Mouse (Mus musculus) heart, embryonic 16.5 days (tissue): ENCODE data around the gene Tmod3. TPM values are rescaled to one million over a fixed set of nuclear protein-coding genes. Genes with fewer than 3 reads are reported as not detected.

ENCODE experiments used
- ATAC-seq: fragments of 200-750 bp; cut with Nextera tagmentation; replicated peaks from 2 replicates; pipeline ENCODE4 v1.8.0; 2017; ENCODE audit warnings: moderate number of reproducible peaks; ENCODE audit not compliant: insufficient read depth, low FRiP score; ENCODE audit errors: extremely low read depth
- H3K27ac ChIP-seq: fragments of 300-500 bp; sonication (generic); 2 replicates; pipeline ENCODE4 v1.5.1; 2014; ENCODE audit warnings: mild to moderate bottlenecking, low read length, control low read depth, moderate library complexity
- H3K27me3 ChIP-seq: fragments of 300-500 bp; sonication (generic); 2 replicates; pipeline ENCODE4 v1.6.1; 2014; ENCODE audit warnings: low read length, mixed read lengths; ENCODE audit not compliant: control insufficient read depth, insufficient read depth
- H3K36me3 ChIP-seq: fragments of 300-500 bp; sonication (generic); 2 replicates; pipeline ENCODE4 v1.6.1; 2014; ENCODE audit not compliant: control insufficient read depth, insufficient read depth
- H3K4me1 ChIP-seq: fragments of 300-500 bp; sonication (generic); 2 replicates; pipeline ENCODE4 v1.6.1; 2014; ENCODE audit warnings: low read length, mixed read lengths; ENCODE audit not compliant: control insufficient read depth, insufficient read depth
- H3K4me2 ChIP-seq: fragments of 300-500 bp; sonication (generic); 2 replicates; pipeline ENCODE4 v1.6.1; 2014; ENCODE audit warnings: low read depth, mild to moderate bottlenecking, control low read depth, low read length
- H3K4me3 ChIP-seq: fragments of 300-500 bp; sonication (generic); 2 replicates; pipeline ENCODE4 v1.5.1; 2014; ENCODE audit warnings: mild to moderate bottlenecking, control low read depth, low read length
- H3K9ac ChIP-seq: fragments of 300-500 bp; sonication (generic); 2 replicates; pipeline ENCODE4 v1.6.1; 2014; ENCODE audit warnings: low read length, control low read depth
- H3K9me3 ChIP-seq: fragments of 300-500 bp; sonication (generic); replicated peaks from 2 replicates; pipeline ENCODE4 v1.6.1; 2016; ENCODE audit warnings: low read length; ENCODE audit not compliant: control insufficient read depth
- WGBS: fragments of 180-500 bp; shearing (Covaris S2); extraction: QIAGEN DNeasy Blood & Tissue Kit; methylation state at CpG from one replicate; pipeline ENCODE4 v1.1.7; 2014; 5-methylcytosine and 5-hydroxymethylcytosine counted together
- polyA plus RNA-seq: library from polyadenylated mRNA; unstranded; fragments of >200 nt; fragmentation: Nextera tagmentation; extraction: Ambion mirVana; gene quantifications from 2 replicates; pipeline ENCODE4 v1.2.1, GENCODE M21; 2015

Tmod3 gene
- polyA plus RNA-seq, 1 experiment from 2014 or later, result 90.3 TPM

GRCm38 (mm10) chr9:75465856-75466255, 93.6 kb downstream of the Tmod3 start:
- H3K9ac ChIP-seq, result no peak overlapping the region
- peaks cover 30% of the 10 kb centered on the region for H3K36me3 ChIP-seq
- peaks cover 3% of the 10 kb centered on the region; the same call in 1 of the 2 replicates for H3K9me3 ChIP-seq
- H3K4me2 ChIP-seq, result peak overlapping the region; percentile 26; the same call in 1 of the 2 replicates
- ATAC-seq, result no peak; the same call in 1 of the 2 replicates
- H3K4me1 ChIP-seq, result peaks cover 25% of the 10 kb centered on the region
- H3K27ac ChIP-seq, result peak overlapping the region; percentile 72
- 57% methylated on average over 9 of the region's 9 CpGs for WGBS
- no peak overlapping the region for H3K4me3 ChIP-seq
- no peaks in the 10 kb centered on the region for H3K27me3 ChIP-seq

- Histone ChIP-seq H3K27me3 (no peaks in the 10 kb centered on the region), H3K36me3 (peaks cover 45% of the 10 kb centered on the region), H3K27ac (peak overlapping the region; percentile 61), H3K4me3 (no peak overlapping the region), H3K9ac (peak overlapping the region; percentile 2; the same call in 1 of the 2 replicates), H3K4me2 (no peak overlapping the region), H3K4me1 (peaks cover 25% of the 10 kb centered on the region), H3K9me3 (peaks cover 3% of the 10 kb centered on the region; the same call in 1 of the 2 replicates)
- no peak for ATAC-seq
- 69% methylated on average over 8 of the region's 8 CpGs for WGBS
Measured at GRCm38 (mm10) chr9:75463050-75463660, 96.3 kb downstream of the Tmod3 start.

DNA sequence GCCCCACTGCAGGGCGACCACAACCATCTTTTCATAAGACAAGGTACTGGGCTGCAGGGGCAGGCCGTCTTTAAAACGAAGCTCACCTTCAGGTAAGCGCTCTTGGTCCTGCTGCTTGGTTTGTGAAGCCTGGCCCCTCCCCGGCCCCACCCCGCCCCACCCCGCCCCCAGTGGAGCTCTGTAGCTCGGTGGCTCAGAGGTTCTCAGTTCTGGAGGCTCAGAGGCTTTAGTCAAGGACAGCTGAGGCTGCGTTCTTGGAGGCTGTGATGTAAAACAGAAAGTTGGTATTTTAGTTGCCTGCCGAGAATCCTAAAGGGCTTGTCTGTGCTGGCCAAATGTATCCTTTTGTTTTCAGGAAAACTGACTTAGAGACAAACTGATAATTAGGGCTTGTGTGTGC, 103.8 kb downstream of the Tmod3 start:
- Histone ChIP-seq H3K4me3 (no peak overlapping the region), H3K9ac (no peak overlapping the region), H3K27ac (no peak overlapping the region), H3K4me1 (no peaks in the 10 kb centered on the region), H3K27me3 (no peaks in the 10 kb centered on the region), H3K4me2 (no peak overlapping the region), H3K9me3 (no peaks in the 10 kb centered on the region), H3K36me3 (peaks cover 77% of the 10 kb centered on the region)
- ATAC-seq, result no peak
- WGBS, result 82% methylated on average over 10 of the region's 10 CpGs

- no peak for ATAC-seq
- H3K27me3 ChIP-seq, result no peaks in the 10 kb centered on the region
- whole genome bisulfite sequencing, result 70% methylated on average over 2 of the region's 2 CpGs
- H3K4me2 ChIP-seq, result no peak overlapping the region
- H3K9me3 ChIP-seq, result no peaks in the 10 kb centered on the region
- H3K4me1 ChIP-seq, result no peaks in the 10 kb centered on the region
- no peak overlapping the region for H3K27ac ChIP-seq
- H3K36me3 ChIP-seq, result peaks cover 80% of the 10 kb centered on the region
- H3K4me3 ChIP-seq, result no peak overlapping the region
- H3K9ac ChIP-seq, result no peak overlapping the region
Measured at GRCm38 (mm10) chr9:75453994-75454393, 105.5 kb downstream of the Tmod3 start.

GRCm38 (mm10) chr9:75448021-75448420, 111.4 kb downstream of the Tmod3 start:
- H3K4me1 ChIP-seq, result no peaks in the 10 kb centered on the region; the same call in 1 of the 2 replicates
- H3K4me3 ChIP-seq, result no peak overlapping the region
- no peak overlapping the region for H3K27ac ChIP-seq
- ATAC-seq, result no peak
- WGBS, result 82% methylated on average over 3 of the region's 3 CpGs
- H3K27me3 ChIP-seq, result no peaks in the 10 kb centered on the region
- H3K4me2 ChIP-seq, result no peak overlapping the region
- no peaks in the 10 kb centered on the region for H3K9me3 ChIP-seq
- no peak overlapping the region for H3K9ac ChIP-seq
- H3K36me3 ChIP-seq, result peaks cover 56% of the 10 kb centered on the region

Other genes starting within 250 kb of the Tmod3 start
- not detected in 2 replicates for gene Bcl2l10, start 211.9 kb downstream of the Tmod3 start, polyA plus RNA-seq
- gene Mapk6, start 149.7 kb downstream of the Tmod3 start, polyA plus RNA-seq, result 35.8 and 41.6 TPM in 2 replicates
- 28.1 and 32.0 TPM in 2 replicates for gene Leo1, start 118.1 kb downstream of the Tmod3 start, polyA plus RNA-seq
- gene Tmod2, start 51.7 kb upstream of the Tmod3 start, polyA plus RNA-seq, result 5.8 TPM in 2 replicates
- gene Lysmd2, start 66.1 kb upstream of the Tmod3 start, polyA plus RNA-seq, result 18.7 and 20.8 TPM in 2 replicates
- gene Scg3, start 124.4 kb upstream of the Tmod3 start, polyA plus RNA-seq, result 0.07 and 0.41 TPM in 2 replicates
- 5.3 and 7.1 TPM in 2 replicates for gene Bmp5, start 215.7 kb upstream of the Tmod3 start, polyA plus RNA-seq